Mouse (Mus musculus) testis, adult 2 months (tissue): ENCODE results near the gene Snx12. TPM values are rescaled to one million over a fixed set of nuclear protein-coding genes. Genes with fewer than 3 reads are reported as not detected.

Source experiments
- H3K27ac ChIP-seq: fragments of 200-500 bp; 2 replicates; pipeline ENCODE4 v1.5.1; 2012; ENCODE audit warnings: low read depth, low read length; ENCODE audit not compliant: control insufficient read depth, insufficient read depth
- H3K27me3 ChIP-seq: fragments of 200-500 bp; 2 replicates; pipeline ENCODE4 v1.6.1; 2012; ENCODE audit warnings: mild to moderate bottlenecking, low read length, moderate library complexity; ENCODE audit not compliant: control insufficient read depth, insufficient read depth
- H3K36me3 ChIP-seq: fragments of 200-500 bp; 2 replicates; pipeline ENCODE4 v1.6.1; 2012; ENCODE audit warnings: mild to moderate bottlenecking, low read length; ENCODE audit not compliant: control insufficient read depth, insufficient read depth
- H3K4me1 ChIP-seq: fragments of 200-500 bp; 2 replicates; pipeline ENCODE4 v1.6.1; 2012; ENCODE audit warnings: low read length; ENCODE audit not compliant: control insufficient read depth, insufficient read depth
- H3K4me3 ChIP-seq: fragments of 200-500 bp; 2 replicates; pipeline ENCODE4 v1.5.1; 2012; ENCODE audit warnings: low read depth, mild to moderate bottlenecking, low read length, moderate library complexity, mixed read lengths; ENCODE audit not compliant: control insufficient read depth
- CTCF ChIP-seq: fragments of 200-500 bp; IDR thresholded peaks from 2 replicates; pipeline ENCODE4 v1.5.1; 2012; ENCODE audit warnings: low read depth, mild to moderate bottlenecking, inconsistent platforms, low read length, moderate library complexity; ENCODE audit not compliant: control insufficient read depth, insufficient read depth, insufficient replicate concordance
- POLR2A ChIP-seq: fragments of 200-500 bp; IDR thresholded peaks from 2 replicates; pipeline ENCODE4 v1.6.1; 2012; ENCODE audit warnings: low read depth, mild to moderate bottlenecking, inconsistent platforms, low read length, moderate library complexity; ENCODE audit not compliant: control insufficient read depth
- polyA plus RNA-seq: library from polyadenylated mRNA; depleted of rRNA; stranded (reverse); fragments of >200 nt; gene quantifications from 2 replicates; pipeline ENCODE4 v1.2.3, GENCODE M21; 2012; rRNA removed

Gene Snx12
- polyA plus RNA-seq, 1 experiment: 4.7 TPM

- no peaks in the 10 kb centered on the region for H3K4me1 ChIP-seq
- no peaks in the 10 kb centered on the region for H3K27me3 ChIP-seq
- H3K4me3 ChIP-seq: no peak overlapping the region
- H3K27ac ChIP-seq: no peak overlapping the region
- H3K36me3 ChIP-seq: no peaks in the 10 kb centered on the region
- TF ChIP-seq POLR2A (no peak), CTCF (no peak)
These were observed 157.1 kb downstream of the Snx12 start for GRCm38 (mm10) chrX:101065245-101065644.

DNA sequence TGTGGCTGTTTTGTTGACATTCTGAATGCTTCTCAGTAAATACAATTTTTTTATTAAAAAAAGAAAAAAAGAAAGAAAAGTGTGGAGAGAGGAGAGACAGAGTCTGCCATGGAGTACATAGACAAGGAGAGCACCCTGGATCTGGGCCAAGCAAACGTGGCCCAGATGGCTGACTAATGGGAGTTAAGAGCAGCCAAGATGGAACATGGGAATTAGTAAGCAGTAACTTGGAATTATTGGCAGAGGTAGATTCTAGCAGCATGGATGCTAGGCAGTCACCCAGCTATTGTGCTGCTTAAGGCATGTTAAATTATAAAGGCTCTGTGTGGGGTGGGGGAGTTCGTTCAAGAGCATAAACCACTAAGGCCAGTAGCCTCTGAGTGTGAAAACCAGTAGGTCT, 158.9 kb downstream of the Snx12 start:
- H3K4me1 ChIP-seq: no peaks in the 10 kb centered on the region
- no peaks in the 10 kb centered on the region for H3K27me3 ChIP-seq
- TF ChIP-seq CTCF: no peak
- TF ChIP-seq POLR2A: no peak
- H3K4me3 ChIP-seq: no peak overlapping the region
- H3K36me3 ChIP-seq: no peaks in the 10 kb centered on the region
- no peak overlapping the region for H3K27ac ChIP-seq

DNA sequence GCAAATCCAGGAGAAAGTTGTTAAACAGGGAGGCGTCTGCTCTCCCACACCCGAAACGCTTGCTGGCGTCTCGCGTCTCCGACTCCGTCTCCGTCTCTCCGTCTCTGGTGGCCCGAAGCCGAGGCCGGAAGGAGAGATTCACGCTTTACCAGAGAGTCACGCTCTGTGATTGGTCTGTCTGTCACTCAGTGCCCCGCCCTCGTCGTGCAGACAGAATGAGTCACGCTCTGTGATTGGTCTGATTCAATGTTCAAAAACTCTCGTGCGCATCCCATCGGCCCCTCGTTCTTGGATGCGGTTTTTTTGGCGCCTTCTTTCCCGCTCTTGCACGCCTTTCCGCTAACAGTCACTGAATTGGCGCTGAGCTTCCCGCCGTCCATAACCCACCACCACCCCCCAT, 162.8 kb downstream of the Snx12 start, which contains the start of gene Tex11:
Tex11 (minus strand) TSS at position 127 of the 400 bp plus-strand sequence.
- Histone ChIP-seq H3K4me3 (peak within 1 kb of the TSS; percentile 81), H3K27me3 (no peaks in the 10 kb centered on the region), H3K4me1 (no peaks in the 10 kb centered on the region), H3K27ac (peak within 1 kb of the TSS; percentile 62), H3K36me3 (no peaks in the 10 kb centered on the region)
- TF ChIP-seq CTCF (no peak), POLR2A (peak; percentile 48; the same call in 1 of the 2 replicates)

Other genes with a start within 250 kb of the Snx12 start
- 1.4 and 2.0 TPM in 2 replicates for gene Tex11, start 162.9 kb downstream of the Snx12 start, polyA plus RNA-seq
- gene Slc7a3, start 136.5 kb downstream of the Snx12 start, polyA plus RNA-seq: 0.95 and 1.6 TPM in 2 replicates
- 7.0 and 7.3 TPM in 2 replicates for gene Foxo4, start 32.0 kb upstream of the Snx12 start, polyA plus RNA-seq
- gene Gm614, start 41.4 kb upstream of the Snx12 start, polyA plus RNA-seq: 45.9 and 68.4 TPM in 2 replicates
- 0.44 and 0.69 TPM in 2 replicates for gene Il2rg, start 45.7 kb upstream of the Snx12 start, polyA plus RNA-seq
- gene Gm20489, start 46.5 kb upstream of the Snx12 start, polyA plus RNA-seq: not detected in 2 replicates
- 40.2 and 47.1 TPM in 2 replicates for gene Med12, start 51.5 kb upstream of the Snx12 start, polyA plus RNA-seq
- 0.22 and 0.31 TPM in 2 replicates for gene Nlgn3, start 76.6 kb upstream of the Snx12 start, polyA plus RNA-seq
- gene Gjb1, start 153.8 kb upstream of the Snx12 start, polyA plus RNA-seq: 0.69 TPM in 1 of 2 replicates, not detected in the other
- gene Zmym3, start 198.3 kb upstream of the Snx12 start, polyA plus RNA-seq: 38.6 and 43.4 TPM in 2 replicates
- gene Nono, start 206.8 kb upstream of the Snx12 start, polyA plus RNA-seq: 16.1 and 16.3 TPM in 2 replicates
- gene Itgb1bp2, start 226.5 kb upstream of the Snx12 start, polyA plus RNA-seq: 0.11 TPM in 1 of 2 replicates, not detected in the other